Mouse (Mus musculus) kidney, embryonic 15.5 days (tissue): ENCODE data around the gene Otud7a. TPM values are rescaled to one million over a fixed set of nuclear protein-coding genes. Genes with fewer than 3 reads are reported as not detected.

Experiments
- ATAC-seq: fragments of 200-750 bp; cut with Nextera tagmentation; replicated peaks from 2 replicates; pipeline ENCODE4 v1.8.0; 2017; ENCODE audit warnings: moderate TSS enrichment; ENCODE audit not compliant: low FRiP score
- H3K27ac ChIP-seq: fragments of 300-500 bp; sonication (generic); 2 replicates; pipeline ENCODE4 v1.5.1; 2015; ENCODE audit warnings: mild to moderate bottlenecking, inconsistent platforms
- H3K27me3 ChIP-seq: fragments of 300-500 bp; sonication (generic); 2 replicates; pipeline ENCODE4 v1.6.1; 2015; ENCODE audit warnings: inconsistent platforms
- H3K36me3 ChIP-seq: fragments of 300-500 bp; sonication (generic); 2 replicates; pipeline ENCODE4 v1.6.1; 2015; ENCODE audit warnings: inconsistent platforms
- H3K4me1 ChIP-seq: fragments of 300-500 bp; sonication (generic); 2 replicates; pipeline ENCODE4 v1.6.1; 2015; ENCODE audit warnings: inconsistent platforms
- H3K4me2 ChIP-seq: fragments of 300-500 bp; sonication (generic); 2 replicates; pipeline ENCODE4 v1.6.1; 2015; ENCODE audit warnings: moderate library complexity, mild to moderate bottlenecking, inconsistent platforms
- H3K4me3 ChIP-seq: fragments of 300-500 bp; sonication (generic); replicated peaks from 2 replicates; pipeline ENCODE4 v1.5.1; 2015; ENCODE audit warnings: mild to moderate bottlenecking, inconsistent platforms
- H3K9ac ChIP-seq: fragments of 300-500 bp; sonication (generic); 2 replicates; pipeline ENCODE4 v1.6.1; 2015; ENCODE audit warnings: mild to moderate bottlenecking, inconsistent platforms
- H3K9me3 ChIP-seq: fragments of 300-500 bp; sonication (generic); replicated peaks from 2 replicates; pipeline ENCODE4 v1.6.1; 2016; ENCODE audit warnings: inconsistent platforms
- WGBS: fragments of 180-500 bp; shearing (Covaris S2); methylation state at CpG from one replicate; pipeline ENCODE4 v1.1.7; 2015; ENCODE audit warnings: mixed read lengths; 5-methylcytosine and 5-hydroxymethylcytosine counted together
- polyA plus RNA-seq: library from polyadenylated mRNA; unstranded; fragments of >200 nt; fragmentation: Nextera tagmentation; extraction: Ambion mirVana; gene quantifications from 2 replicates; pipeline ENCODE4 v1.2.1, GENCODE M21; 2015

Gene Otud7a
- 0.14 and 0.19 TPM in 2 replicates for polyA plus RNA-seq

GRCm38 (mm10) chr7:63444484-63445345, at the start of gene Otud7a:
TSS of gene Otud7a (plus strand) at chr7:63444751.
- ATAC-seq, result peak; percentile 91
- Histone ChIP-seq H3K4me2 (peak within 1 kb of the TSS; percentile 98), H3K36me3 (no peaks in the 10 kb centered on the region), H3K9ac (peak within 1 kb of the TSS; percentile 36; the same call in 1 of the 2 replicates), H3K4me1 (peaks cover 9% of the 10 kb centered on the region; the same call in 1 of the 2 replicates), H3K9me3 (no peaks in the 10 kb centered on the region), H3K27me3 (peaks cover 29% of the 10 kb centered on the region), H3K27ac (no peak within 1 kb of the TSS), H3K4me3 (peak within 1 kb of the TSS; percentile 63)
- WGBS, result under 1% methylated on average over 118 of the region's 123 CpGs

GRCm38 (mm10) chr7:63405988-63406387, 38.6 kb upstream of the Otud7a start:
- H3K9me3 ChIP-seq, result no peaks in the 10 kb centered on the region
- H3K9ac ChIP-seq, result no peak overlapping the region
- H3K27ac ChIP-seq, result no peak overlapping the region
- H3K4me3 ChIP-seq, result no peak overlapping the region
- H3K4me2 ChIP-seq, result no peak overlapping the region
- no peaks in the 10 kb centered on the region for H3K36me3 ChIP-seq
- no peaks in the 10 kb centered on the region for H3K27me3 ChIP-seq
- no peaks in the 10 kb centered on the region for H3K4me1 ChIP-seq
- no peak for ATAC-seq

- Histone ChIP-seq H3K27ac (no peak overlapping the region), H3K4me3 (peak overlapping the region; percentile 63), H3K4me1 (peaks cover 9% of the 10 kb centered on the region; the same call in 1 of the 2 replicates), H3K9me3 (no peaks in the 10 kb centered on the region), H3K4me2 (peak overlapping the region; percentile 98), H3K27me3 (peaks cover 29% of the 10 kb centered on the region), H3K9ac (0 out of 2 replicates have a peak overlapping the region, but pooled peaks have one; percentile 36), H3K36me3 (no peaks in the 10 kb centered on the region)
- peak; percentile 47; the same call in 1 of the 2 replicates for ATAC-seq
- WGBS, result 21% methylated on average over 10 of the region's 10 CpGs
Observed at GRCm38 (mm10) chr7:63445346-63445700, 772 bp downstream of the Otud7a start.

GRCm38 (mm10) chr7:63446951-63447350, 2.4 kb downstream of the Otud7a start:
- Histone ChIP-seq H3K4me3 (no peak overlapping the region), H3K9ac (no peak overlapping the region), H3K27me3 (peaks cover 29% of the 10 kb centered on the region), H3K4me1 (peaks cover 9% of the 10 kb centered on the region; the same call in 1 of the 2 replicates), H3K27ac (no peak overlapping the region), H3K9me3 (no peaks in the 10 kb centered on the region), H3K36me3 (no peaks in the 10 kb centered on the region), H3K4me2 (no peak overlapping the region)
- ATAC-seq, result no peak
- 44% methylated on average over 1 of the region's 1 CpGs for WGBS

GRCm38 (mm10) chr7:63455228-63455627, 10.7 kb downstream of the Otud7a start:
- ATAC-seq, result no peak

GRCm38 (mm10) chr7:63462234-63462633, 17.7 kb downstream of the Otud7a start:
- Histone ChIP-seq H3K4me1 (no peaks in the 10 kb centered on the region), H3K9me3 (no peaks in the 10 kb centered on the region), H3K4me2 (no peak overlapping the region), H3K4me3 (no peak overlapping the region), H3K9ac (no peak overlapping the region), H3K27me3 (no peaks in the 10 kb centered on the region), H3K36me3 (no peaks in the 10 kb centered on the region), H3K27ac (no peak overlapping the region)
- no peak for ATAC-seq
- WGBS, result 74% methylated on average over 2 of the region's 2 CpGs

More at GRCm38 (mm10) chr7:63455228-63455627, 10.7 kb downstream of the Otud7a start:
- Histone ChIP-seq H3K4me3 (no peak overlapping the region), H3K9me3 (no peaks in the 10 kb centered on the region), H3K27me3 (no peaks in the 10 kb centered on the region), H3K4me1 (no peaks in the 10 kb centered on the region), H3K27ac (no peak overlapping the region), H3K4me2 (no peak overlapping the region), H3K36me3 (no peaks in the 10 kb centered on the region), H3K9ac (no peak overlapping the region)
- WGBS, result 78% methylated on average over 3 of the region's 3 CpGs

- Histone ChIP-seq H3K4me1 (no peaks in the 10 kb centered on the region), H3K4me2 (no peak overlapping the region), H3K9ac (no peak overlapping the region), H3K36me3 (no peaks in the 10 kb centered on the region), H3K9me3 (no peaks in the 10 kb centered on the region), H3K27ac (no peak overlapping the region), H3K4me3 (no peak overlapping the region), H3K27me3 (no peaks in the 10 kb centered on the region)
- 80% methylated on average over 2 of the region's 2 CpGs for WGBS
- ATAC-seq, result no peak
Observed at GRCm38 (mm10) chr7:63462684-63463083, 18.1 kb downstream of the Otud7a start.

- Histone ChIP-seq H3K27ac (no peak overlapping the region), H3K9ac (no peak overlapping the region), H3K36me3 (no peaks in the 10 kb centered on the region), H3K4me2 (no peak overlapping the region), H3K27me3 (no peaks in the 10 kb centered on the region), H3K4me1 (no peaks in the 10 kb centered on the region), H3K9me3 (no peaks in the 10 kb centered on the region), H3K4me3 (no peak overlapping the region)
- WGBS, result 88% methylated on average over 6 of the region's 6 CpGs
- ATAC-seq, result no peak
Observed at GRCm38 (mm10) chr7:63466729-63467128, 22.2 kb downstream of the Otud7a start.

GRCm38 (mm10) chr7:63468258-63468657, 23.7 kb downstream of the Otud7a start:
- H3K9me3 ChIP-seq, result no peaks in the 10 kb centered on the region
- no peaks in the 10 kb centered on the region for H3K36me3 ChIP-seq
- H3K4me2 ChIP-seq, result no peak overlapping the region
- ATAC-seq, result no peak
- no peaks in the 10 kb centered on the region for H3K27me3 ChIP-seq
- no peaks in the 10 kb centered on the region for H3K4me1 ChIP-seq
- no peak overlapping the region for H3K9ac ChIP-seq
- 74% methylated on average over 3 of the region's 3 CpGs for WGBS
- no peak overlapping the region for H3K4me3 ChIP-seq
- H3K27ac ChIP-seq, result no peak overlapping the region

- no peak for ATAC-seq
- H3K4me1 ChIP-seq, result no peaks in the 10 kb centered on the region
- H3K36me3 ChIP-seq, result no peaks in the 10 kb centered on the region
- H3K9me3 ChIP-seq, result no peaks in the 10 kb centered on the region
- H3K27me3 ChIP-seq, result no peaks in the 10 kb centered on the region
- H3K4me2 ChIP-seq, result no peak overlapping the region
- no peak overlapping the region for H3K27ac ChIP-seq
- WGBS, result 88% methylated on average over 2 of the region's 2 CpGs
- H3K9ac ChIP-seq, result no peak overlapping the region
- no peak overlapping the region for H3K4me3 ChIP-seq
Observed at GRCm38 (mm10) chr7:63483091-63483490, 38.5 kb downstream of the Otud7a start.

- Histone ChIP-seq H3K9me3 (no peaks in the 10 kb centered on the region), H3K27me3 (no peaks in the 10 kb centered on the region), H3K9ac (no peak overlapping the region), H3K4me3 (no peak overlapping the region), H3K4me1 (no peaks in the 10 kb centered on the region), H3K27ac (no peak overlapping the region), H3K4me2 (no peak overlapping the region), H3K36me3 (no peaks in the 10 kb centered on the region)
- WGBS, result 83% methylated on average over 9 of the region's 9 CpGs
- no peak for ATAC-seq
Observed at GRCm38 (mm10) chr7:63497051-63497547, 52.5 kb downstream of the Otud7a start.

GRCm38 (mm10) chr7:63504202-63504601, 59.7 kb downstream of the Otud7a start:
- no peak overlapping the region for H3K4me3 ChIP-seq
- 33% methylated on average over 2 of the region's 2 CpGs for WGBS
- ATAC-seq, result 0 out of 2 replicates have a peak, but pooled peaks have one; percentile 46
- H3K4me1 ChIP-seq, result no peaks in the 10 kb centered on the region
- no peaks in the 10 kb centered on the region for H3K27me3 ChIP-seq
- no peaks in the 10 kb centered on the region for H3K9me3 ChIP-seq
- H3K4me2 ChIP-seq, result no peak overlapping the region
- H3K36me3 ChIP-seq, result no peaks in the 10 kb centered on the region
- no peak overlapping the region for H3K27ac ChIP-seq
- H3K9ac ChIP-seq, result no peak overlapping the region
